Mouse (Mus musculus) neural tube, embryonic 11.5 days (tissue): ENCODE data around the gene Terb1. TPM values are rescaled to one million over a fixed set of nuclear protein-coding genes. Genes with fewer than 3 reads are reported as not detected.

ENCODE experiments used
- ATAC-seq: fragments of 200-750 bp; cut with Nextera tagmentation; 2 replicates; pipeline ENCODE4 v1.8.0; 2017; ENCODE audit warnings: moderate number of reproducible peaks, mild to moderate bottlenecking, moderate TSS enrichment, moderate library complexity; ENCODE audit not compliant: insufficient read depth, low FRiP score, low TSS enrichment
- DNase-seq: peaks from one replicate; pipeline ENCODE4 v3.0.0-alpha.2; 2015; ENCODE audit warnings: low spot score
- H3K27ac ChIP-seq: fragments of 300-500 bp; sonication (generic); 2 replicates; pipeline ENCODE4 v1.5.1; 2014; ENCODE audit warnings: low read depth, mild to moderate bottlenecking, low read length
- H3K27me3 ChIP-seq: fragments of 300-500 bp; sonication (generic); 2 replicates; pipeline ENCODE4 v1.6.1; 2014; ENCODE audit warnings: mild to moderate bottlenecking, low read length, mixed read lengths; ENCODE audit not compliant: control insufficient read depth, insufficient read depth
- H3K36me3 ChIP-seq: fragments of 300-500 bp; sonication (generic); 2 replicates; pipeline ENCODE4 v1.6.1; 2014; ENCODE audit warnings: mild to moderate bottlenecking, low read length, moderate library complexity, mixed read lengths; ENCODE audit not compliant: control insufficient read depth, insufficient read depth
- H3K4me1 ChIP-seq: fragments of 300-500 bp; sonication (generic); 2 replicates; pipeline ENCODE4 v1.6.1; 2014; ENCODE audit warnings: low read length, mixed read lengths; ENCODE audit not compliant: control insufficient read depth, insufficient read depth
- H3K4me2 ChIP-seq: fragments of 300-500 bp; sonication (generic); 2 replicates; pipeline ENCODE4 v1.6.1; 2014; ENCODE audit warnings: low read depth, mild to moderate bottlenecking, moderate library complexity
- H3K4me3 ChIP-seq: fragments of 300-500 bp; sonication (generic); 2 replicates; pipeline ENCODE4 v1.5.1; 2014; ENCODE audit warnings: low read depth, low read length
- H3K9ac ChIP-seq: fragments of 300-500 bp; sonication (generic); 2 replicates; pipeline ENCODE4 v1.6.1; 2014; ENCODE audit warnings: mild to moderate bottlenecking, low read length
- H3K9me3 ChIP-seq: fragments of 300-500 bp; sonication (generic); 2 replicates; pipeline ENCODE4 v1.6.1; 2016; ENCODE audit warnings: low read length; ENCODE audit not compliant: control insufficient read depth
- WGBS: fragments of 180-500 bp; shearing (Covaris S2); extraction: QIAGEN DNeasy Blood & Tissue Kit; methylation state at CpG from one replicate; pipeline ENCODE4 v1.1.7; 2014; 5-methylcytosine and 5-hydroxymethylcytosine counted together
- polyA plus RNA-seq: library from polyadenylated mRNA; unstranded; fragments of >200 nt; fragmentation: Nextera tagmentation; extraction: Ambion mirVana; gene quantifications from 2 replicates; pipeline ENCODE4 v1.2.1, GENCODE M21; 2014

Gene Terb1
- polyA plus RNA-seq, 1 experiment from 2014 or later = 0.25 TPM

DNA sequence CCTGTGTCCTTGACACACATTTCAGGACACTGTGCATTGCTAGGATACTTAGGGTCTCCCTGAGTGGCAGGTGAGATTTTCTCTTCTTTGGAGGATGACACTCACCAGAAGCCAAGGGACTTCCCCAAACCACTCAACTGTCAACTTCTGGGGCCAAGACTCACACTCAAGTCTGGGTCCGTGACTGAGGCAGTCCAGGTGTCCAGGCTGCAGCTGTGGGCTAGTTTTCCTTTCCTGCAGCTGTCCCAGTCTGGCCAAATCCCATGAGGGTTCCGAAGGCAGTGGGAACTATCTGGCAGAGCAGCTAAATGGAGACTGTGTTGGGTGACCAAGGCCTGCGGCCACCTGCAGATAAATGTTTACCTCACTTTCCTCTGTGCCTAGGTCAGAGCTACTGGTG lies 97.7 kb downstream of the Terb1 start:
- H3K36me3 ChIP-seq = no peaks in the 10 kb centered on the region
- H3K27me3 ChIP-seq = no peaks in the 10 kb centered on the region
- no peak overlapping the region for H3K4me3 ChIP-seq
- WGBS = 84% methylated on average over 3 of the region's 3 CpGs
- DNase-seq (no peak), ATAC-seq (no peak)
- H3K4me1 ChIP-seq = no peaks in the 10 kb centered on the region
- no peak overlapping the region for H3K9ac ChIP-seq
- H3K27ac ChIP-seq = no peak overlapping the region
- no peaks in the 10 kb centered on the region for H3K9me3 ChIP-seq
- H3K4me2 ChIP-seq = no peak overlapping the region

DNA sequence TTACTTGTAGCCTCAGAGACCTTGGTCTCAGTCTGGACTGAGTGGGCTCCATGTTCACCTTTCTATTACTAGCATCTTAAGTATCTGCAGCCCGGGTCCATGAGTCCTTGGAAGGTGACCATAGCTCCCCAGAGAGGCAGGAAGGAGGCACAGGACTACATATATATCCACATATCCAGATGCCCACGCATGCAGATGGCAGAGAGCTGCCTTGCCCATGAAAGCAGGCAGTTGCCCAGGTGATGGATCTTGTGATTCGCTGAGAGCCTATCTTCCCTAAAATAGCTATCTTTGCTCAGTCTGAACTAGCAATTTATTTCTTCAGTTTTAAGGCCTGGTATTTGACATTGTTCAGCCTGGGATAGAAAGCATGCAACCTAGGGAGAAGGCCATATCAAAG lies 98.2 kb downstream of the Terb1 start:
- Histone ChIP-seq H3K4me1 (no peaks in the 10 kb centered on the region), H3K9ac (no peak overlapping the region), H3K4me3 (no peak overlapping the region), H3K27ac (no peak overlapping the region), H3K4me2 (no peak overlapping the region), H3K9me3 (no peaks in the 10 kb centered on the region), H3K27me3 (no peaks in the 10 kb centered on the region), H3K36me3 (no peaks in the 10 kb centered on the region)
- ATAC-seq = no peak
- 88% methylated on average over 3 of the region's 3 CpGs for WGBS
- no peak for DNase-seq

DNA sequence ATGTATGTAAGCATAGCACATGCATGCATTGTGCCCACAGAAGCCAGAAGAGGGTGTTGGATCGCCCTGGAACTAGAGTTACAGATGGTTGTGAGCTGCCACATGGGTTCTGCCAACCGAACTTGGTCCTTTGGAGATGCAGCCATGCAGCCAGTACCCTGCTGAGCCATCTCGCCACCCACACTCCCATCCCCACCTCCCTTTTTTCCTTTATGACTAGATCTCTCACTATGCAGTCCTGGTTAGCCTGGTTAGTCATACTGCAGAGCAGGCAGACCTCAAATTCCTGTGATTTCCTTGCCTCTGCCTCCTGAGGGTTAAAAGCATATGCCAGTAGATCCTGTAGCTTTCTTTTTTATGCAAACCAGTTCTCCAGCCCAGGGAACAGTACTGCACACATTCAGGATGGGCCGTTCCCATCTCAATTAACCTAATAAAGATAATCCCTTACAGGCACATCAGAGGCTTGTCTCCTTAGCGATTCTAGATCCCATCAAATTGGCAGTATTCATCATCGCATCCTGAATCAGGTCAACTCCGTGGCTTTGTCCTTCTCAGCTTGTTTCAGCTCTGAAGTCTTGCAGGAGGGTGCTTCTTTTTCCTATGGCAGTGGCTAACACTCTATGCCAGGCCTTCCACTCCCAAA lies 99.0 kb downstream of the Terb1 start:
- Histone ChIP-seq H3K9me3 (no peaks in the 10 kb centered on the region), H3K27ac (no peak overlapping the region), H3K4me3 (no peak overlapping the region), H3K9ac (no peak overlapping the region), H3K4me1 (no peaks in the 10 kb centered on the region), H3K4me2 (no peak overlapping the region), H3K36me3 (no peaks in the 10 kb centered on the region), H3K27me3 (no peaks in the 10 kb centered on the region)
- 55% methylated on average over 7 of the region's 7 CpGs for WGBS
- ATAC-seq = no peak
- DNase-seq = no peak

DNA sequence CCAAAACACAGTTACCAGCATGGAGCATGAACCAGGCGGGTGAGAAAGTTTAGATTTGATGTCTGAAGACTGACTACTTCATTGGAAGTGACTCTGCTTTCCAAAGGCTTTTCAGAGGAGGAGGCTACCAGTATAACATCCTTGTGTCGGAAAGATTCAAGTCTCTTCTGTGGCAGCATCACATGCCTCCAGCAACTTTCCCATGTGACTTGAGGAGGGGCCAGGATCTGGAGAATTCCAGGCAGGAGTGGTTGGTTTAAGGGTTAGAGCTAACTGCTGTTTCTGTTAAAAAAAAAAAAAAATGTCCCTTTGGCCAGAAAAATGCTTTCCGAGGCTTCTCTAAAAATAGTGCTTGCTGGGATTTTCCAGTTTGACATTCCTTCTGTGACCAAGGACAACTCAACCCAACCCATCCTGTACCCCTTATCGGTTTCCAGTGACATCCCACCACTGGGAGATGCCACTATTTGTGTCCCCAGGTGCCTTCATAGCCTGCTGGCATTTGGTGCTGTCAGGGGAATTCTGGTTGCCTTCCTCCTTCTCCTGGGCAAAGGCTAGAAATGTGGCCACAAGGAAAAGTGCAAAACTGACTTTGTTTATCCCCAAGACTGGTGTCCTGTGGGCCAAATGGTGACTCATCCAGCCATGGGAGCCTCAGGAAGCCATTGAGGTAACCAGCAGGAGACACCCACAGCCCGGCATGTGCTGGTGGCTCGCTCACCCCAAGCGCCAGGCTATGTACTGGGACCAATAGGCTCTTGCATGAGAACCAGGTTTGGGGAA lies 101.2 kb downstream of the Terb1 start:
- no peak overlapping the region for H3K4me2 ChIP-seq
- no peaks in the 10 kb centered on the region for H3K27me3 ChIP-seq
- H3K36me3 ChIP-seq = no peaks in the 10 kb centered on the region

GRCm38 (mm10) chr8:104406340-104407128 lies 103.2 kb downstream of the Terb1 start:
- no peak overlapping the region for H3K4me2 ChIP-seq
- H3K27me3 ChIP-seq = no peaks in the 10 kb centered on the region
- H3K9ac ChIP-seq = no peak overlapping the region
- no peak overlapping the region for H3K27ac ChIP-seq
- no peaks in the 10 kb centered on the region for H3K4me1 ChIP-seq
- no peak for DNase-seq
- no peaks in the 10 kb centered on the region for H3K36me3 ChIP-seq
- no peaks in the 10 kb centered on the region for H3K9me3 ChIP-seq
- 85% methylated on average over 6 of the region's 6 CpGs for WGBS
- H3K4me3 ChIP-seq = no peak overlapping the region
- ATAC-seq = no peak

More for the DNA sequence above, 101.2 kb downstream of the Terb1 start:
- Histone ChIP-seq H3K4me1 (no peaks in the 10 kb centered on the region), H3K4me3 (no peak overlapping the region), H3K9me3 (no peaks in the 10 kb centered on the region), H3K9ac (no peak overlapping the region), H3K27ac (no peak overlapping the region)
- no peak for ATAC-seq
- no peak for DNase-seq
- WGBS = 85% methylated on average over 7 of the region's 7 CpGs

- no peaks in the 10 kb centered on the region for H3K4me1 ChIP-seq
- DNase-seq = no peak
- ATAC-seq = no peak
- no peaks in the 10 kb centered on the region for H3K36me3 ChIP-seq
- 69% methylated on average over 15 of the region's 15 CpGs for WGBS
- no peaks in the 10 kb centered on the region for H3K9me3 ChIP-seq
- H3K27me3 ChIP-seq = no peaks in the 10 kb centered on the region
- no peak overlapping the region for H3K4me2 ChIP-seq
- no peak overlapping the region for H3K4me3 ChIP-seq
- no peak overlapping the region for H3K9ac ChIP-seq
- H3K27ac ChIP-seq = no peak overlapping the region
Observed at GRCm38 (mm10) chr8:104405430-104406187, 104.1 kb downstream of the Terb1 start.

GRCm38 (mm10) chr8:104403596-104403995 lies 106.1 kb downstream of the Terb1 start:
- Histone ChIP-seq H3K4me2 (no peak overlapping the region), H3K36me3 (no peaks in the 10 kb centered on the region), H3K9me3 (no peaks in the 10 kb centered on the region), H3K9ac (no peak overlapping the region), H3K27ac (no peak overlapping the region), H3K27me3 (no peaks in the 10 kb centered on the region), H3K4me1 (no peaks in the 10 kb centered on the region), H3K4me3 (no peak overlapping the region)
- DNase-seq = no peak
- 78% methylated on average over 3 of the region's 3 CpGs for WGBS
- no peak for ATAC-seq
